Mouse (Mus musculus) stomach, embryonic 14.5 days (tissue): ENCODE measurements around the gene Syt17. TPM values are rescaled to one million over a fixed set of nuclear protein-coding genes. Genes with fewer than 3 reads are reported as not detected.

Source experiments
- ATAC-seq: fragments of 200-750 bp; cut with Nextera tagmentation; 2 replicates; pipeline ENCODE4 v1.8.0; 2017; ENCODE audit warnings: low read depth, moderate TSS enrichment; ENCODE audit not compliant: insufficient number of reproducible peaks, insufficient read depth, low FRiP score
- H3K27ac ChIP-seq: fragments of 300-500 bp; sonication (generic); 2 replicates; pipeline ENCODE4 v1.5.1; 2014; ENCODE audit warnings: mild to moderate bottlenecking, low read length, moderate library complexity, mixed read lengths
- H3K27me3 ChIP-seq: fragments of 300-500 bp; sonication (generic); 2 replicates; pipeline ENCODE4 v1.6.1; 2014; ENCODE audit warnings: low read length, control low read depth, mixed read lengths; ENCODE audit not compliant: control insufficient read depth, insufficient read depth
- H3K36me3 ChIP-seq: fragments of 300-500 bp; sonication (generic); 2 replicates; pipeline ENCODE4 v1.6.1; 2014; ENCODE audit warnings: mild to moderate bottlenecking, control low read depth, low read length, moderate library complexity, mixed read lengths; ENCODE audit not compliant: control insufficient read depth, insufficient read depth
- H3K4me1 ChIP-seq: fragments of 300-500 bp; sonication (generic); 2 replicates; pipeline ENCODE4 v1.6.1; 2014; ENCODE audit warnings: low read length, control low read depth, mixed read lengths; ENCODE audit not compliant: control insufficient read depth, insufficient read depth
- H3K4me2 ChIP-seq: fragments of 300-500 bp; sonication (generic); replicated peaks from 2 replicates; pipeline ENCODE4 v1.6.1; 2014; ENCODE audit warnings: low read depth, low read length, control low read depth
- H3K4me3 ChIP-seq: fragments of 300-500 bp; sonication (generic); 2 replicates; pipeline ENCODE4 v1.5.1; 2014; ENCODE audit warnings: low read depth, low read length, control low read depth
- H3K9ac ChIP-seq: fragments of 300-500 bp; sonication (generic); replicated peaks from 2 replicates; pipeline ENCODE4 v1.6.1; 2014; ENCODE audit warnings: low read depth, mild to moderate bottlenecking, control low read depth, low read length, moderate library complexity, mixed read lengths
- H3K9me3 ChIP-seq: fragments of 300-500 bp; sonication (generic); 2 replicates; pipeline ENCODE4 v1.6.1; 2016; ENCODE audit warnings: low read depth, low read length, control low read depth; ENCODE audit not compliant: control insufficient read depth
- WGBS: fragments of 180-500 bp; shearing (Covaris S2); extraction: QIAGEN DNeasy Blood & Tissue Kit; methylation state at CpG from one replicate; pipeline ENCODE4 v1.1.7; 2014; 5-methylcytosine and 5-hydroxymethylcytosine counted together
- polyA plus RNA-seq: library from polyadenylated mRNA; unstranded; fragments of >200 nt; fragmentation: Nextera tagmentation; extraction: Ambion mirVana; gene quantifications from 2 replicates; pipeline ENCODE4 v1.2.1, GENCODE M21; 2014

Gene Syt17
- polyA plus RNA-seq, 1 experiment from 2014 or later = 7.8 TPM

DNA sequence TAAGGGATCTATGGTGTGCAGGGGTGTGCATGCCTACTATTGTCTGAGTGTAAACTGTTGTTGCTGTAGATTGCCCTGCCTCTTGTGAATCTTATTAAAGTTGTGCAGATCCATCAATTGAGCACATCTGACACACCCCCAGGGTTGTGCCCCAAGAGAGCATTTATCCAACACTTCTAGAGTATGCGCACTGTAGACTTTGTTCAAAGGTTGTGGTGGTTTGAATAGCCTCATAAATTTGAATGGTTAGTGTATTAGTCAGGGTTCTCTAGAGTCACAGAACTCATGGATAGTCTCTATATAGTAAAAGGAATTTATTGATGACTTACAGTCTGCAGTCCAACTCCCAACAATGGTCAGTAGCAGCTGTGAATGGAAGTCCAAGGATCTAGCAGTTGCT lies 24.9 kb upstream of the Syt17 start:
- Histone ChIP-seq H3K27ac (no peak overlapping the region), H3K4me3 (no peak overlapping the region), H3K9me3 (peaks cover 4% of the 10 kb centered on the region; the same call in 1 of the 2 replicates), H3K4me1 (0 out of 2 replicates have a peak, but pooled peaks cover 3% of the 10 kb centered on the region), H3K4me2 (no peak overlapping the region), H3K27me3 (no peaks in the 10 kb centered on the region), H3K36me3 (no peaks in the 10 kb centered on the region), H3K9ac (no peak overlapping the region)
- 81% methylated on average over 1 of the region's 1 CpGs for WGBS
- ATAC-seq = no peak

DNA sequence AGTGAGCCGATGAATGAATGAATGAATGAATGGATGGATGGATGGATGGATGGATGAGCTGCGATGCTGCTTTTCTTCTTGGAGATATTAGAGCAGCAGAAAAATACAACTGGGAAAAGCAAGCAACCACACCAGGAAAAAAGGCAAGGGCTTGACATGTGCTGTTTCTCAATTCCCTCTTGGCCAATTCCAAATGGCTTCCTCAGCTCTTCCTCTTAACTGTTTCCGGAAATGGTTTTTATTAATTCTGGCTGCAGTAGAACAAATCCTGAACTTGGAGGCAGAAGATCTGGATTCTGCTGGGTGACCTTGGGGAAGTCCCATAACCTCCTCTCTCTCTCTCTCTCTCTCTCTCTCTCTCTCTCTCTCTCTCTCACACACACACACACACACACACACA lies 20.0 kb upstream of the Syt17 start:
- H3K9me3 ChIP-seq = no peaks in the 10 kb centered on the region
- no peak overlapping the region for H3K9ac ChIP-seq
- 89% methylated on average over 3 of the region's 3 CpGs for WGBS
- H3K4me3 ChIP-seq = no peak overlapping the region
- no peaks in the 10 kb centered on the region for H3K27me3 ChIP-seq
- H3K27ac ChIP-seq = no peak overlapping the region
- no peak for ATAC-seq
- no peaks in the 10 kb centered on the region for H3K36me3 ChIP-seq
- H3K4me1 ChIP-seq = 0 out of 2 replicates have a peak, but pooled peaks cover 6% of the 10 kb centered on the region
- no peak overlapping the region for H3K4me2 ChIP-seq

DNA sequence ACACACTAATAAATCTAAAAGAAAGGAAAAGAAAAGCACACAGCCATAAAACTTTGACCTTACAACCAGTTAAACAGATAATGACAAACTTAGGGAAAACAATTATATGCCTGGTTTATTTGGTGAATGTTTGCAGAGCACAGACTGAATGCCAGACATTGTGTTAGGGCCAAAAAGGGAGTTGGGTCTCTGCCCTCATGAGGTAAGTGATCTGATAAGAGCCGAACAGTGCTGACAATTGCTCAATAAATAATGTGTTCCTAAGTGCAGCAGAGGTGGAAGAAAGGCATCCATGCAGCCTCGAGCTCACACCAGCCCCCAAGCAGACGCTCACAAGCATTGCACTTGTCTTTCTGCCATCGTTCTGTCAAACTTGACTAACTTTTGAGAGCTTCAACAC lies 16.4 kb upstream of the Syt17 start:
- H3K4me3 ChIP-seq = no peak overlapping the region
- H3K36me3 ChIP-seq = no peaks in the 10 kb centered on the region
- 20% methylated on average over 4 of the region's 4 CpGs for WGBS
- no peak overlapping the region for H3K27ac ChIP-seq
- H3K9ac ChIP-seq = no peak overlapping the region
- H3K27me3 ChIP-seq = no peaks in the 10 kb centered on the region
- H3K4me1 ChIP-seq = peaks cover 19% of the 10 kb centered on the region; the same call in 1 of the 2 replicates
- no peak for ATAC-seq
- H3K4me2 ChIP-seq = no peak overlapping the region
- no peaks in the 10 kb centered on the region for H3K9me3 ChIP-seq

DNA sequence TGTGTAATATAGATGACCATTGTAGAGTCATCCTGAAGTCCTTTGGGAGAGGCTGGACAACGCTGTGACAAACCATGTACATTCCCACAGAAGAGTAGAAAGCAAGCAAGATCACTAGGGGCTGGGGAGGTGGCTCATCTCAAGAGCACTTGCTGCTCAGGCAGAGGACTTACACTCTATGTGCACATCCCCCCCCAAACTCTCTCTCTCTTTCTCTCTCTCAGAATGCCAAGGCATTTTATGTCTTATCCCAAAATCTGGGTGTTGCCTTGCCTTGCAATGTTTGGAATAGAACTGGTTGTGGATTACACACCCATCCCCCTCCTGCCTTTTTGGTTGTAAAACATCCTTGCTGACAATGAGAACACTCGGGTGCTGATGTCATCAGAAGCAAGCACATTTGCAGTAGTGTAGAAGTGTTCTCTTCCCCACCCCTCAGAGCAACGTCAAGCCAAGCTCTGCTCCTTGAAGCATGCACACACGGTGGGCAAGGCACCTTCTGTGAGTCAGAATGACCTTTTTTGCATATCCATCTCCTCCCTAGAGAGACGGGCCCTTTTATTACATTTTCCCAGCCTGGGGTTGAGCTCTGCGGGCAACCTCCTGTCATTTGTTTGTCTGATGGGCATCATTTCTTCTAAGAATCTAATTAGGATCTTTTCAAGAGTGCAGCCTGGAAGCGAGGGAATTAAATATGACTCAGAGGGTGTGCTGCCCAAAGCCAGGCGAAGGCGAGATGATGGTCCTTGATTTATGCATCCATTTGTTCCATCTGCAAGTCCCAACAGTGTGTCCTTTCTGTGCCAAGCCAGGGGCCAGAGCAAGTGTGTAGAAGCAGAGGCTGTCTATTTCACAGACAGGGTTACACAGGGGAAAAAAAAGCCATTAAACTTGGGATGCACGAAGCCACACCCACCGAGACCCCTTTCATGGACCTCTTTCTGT lies 15.1 kb upstream of the Syt17 start:
- 49% methylated on average over 11 of the region's 11 CpGs for WGBS

DNA sequence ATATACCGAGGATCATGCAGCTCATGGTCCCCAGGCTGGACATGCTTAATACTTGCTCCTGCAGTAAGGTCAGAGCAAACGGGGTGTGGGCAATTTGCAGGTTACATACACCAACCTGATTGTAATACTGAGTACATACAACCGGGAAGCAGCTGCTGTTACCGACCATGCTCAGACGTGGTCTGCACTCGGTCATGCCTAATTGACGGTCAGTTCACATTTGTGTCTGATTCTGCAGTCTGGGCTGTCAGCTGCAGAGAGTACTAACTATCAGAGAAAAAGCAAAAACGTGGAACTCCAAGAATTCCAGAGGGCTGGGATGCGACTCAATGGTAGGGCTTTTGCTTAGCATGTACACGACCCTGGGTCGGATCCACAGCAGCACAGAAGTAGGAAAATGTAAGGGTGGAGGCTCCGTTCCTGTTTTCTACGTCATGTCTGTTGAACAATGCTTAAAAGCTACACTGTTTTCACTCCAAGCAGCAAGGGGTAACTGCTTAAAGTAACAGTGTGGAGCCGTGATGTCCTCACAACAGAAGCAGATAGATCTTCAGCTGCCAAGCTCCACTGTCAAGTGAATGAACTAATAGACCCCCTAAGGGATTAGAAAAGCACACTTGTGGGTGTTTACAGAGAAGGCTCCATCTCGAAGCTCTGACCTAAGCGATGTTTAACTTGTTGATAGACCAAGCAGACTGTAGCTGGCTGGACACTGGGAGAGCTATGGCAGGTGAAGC lies 13.5 kb upstream of the Syt17 start:
- Histone ChIP-seq H3K27me3 (no peaks in the 10 kb centered on the region), H3K4me1 (peaks cover 17% of the 10 kb centered on the region; the same call in 1 of the 2 replicates), H3K27ac (peak overlapping the region; percentile 10; the same call in 1 of the 2 replicates), H3K9me3 (no peaks in the 10 kb centered on the region), H3K4me2 (no peak overlapping the region), H3K9ac (no peak overlapping the region), H3K4me3 (no peak overlapping the region), H3K36me3 (no peaks in the 10 kb centered on the region)
- no peak for ATAC-seq
- 31% methylated on average over 16 of the region's 16 CpGs for WGBS

More for the DNA sequence above, 15.1 kb upstream of the Syt17 start:
- peaks cover 19% of the 10 kb centered on the region; the same call in 1 of the 2 replicates for H3K4me1 ChIP-seq
- no peaks in the 10 kb centered on the region for H3K27me3 ChIP-seq
- H3K9ac ChIP-seq = no peak overlapping the region
- no peak overlapping the region for H3K27ac ChIP-seq
- H3K4me3 ChIP-seq = no peak overlapping the region
- peak; percentile 30; the same call in 1 of the 2 replicates for ATAC-seq
- no peaks in the 10 kb centered on the region for H3K9me3 ChIP-seq
- H3K4me2 ChIP-seq = no peak overlapping the region
- H3K36me3 ChIP-seq = no peaks in the 10 kb centered on the region

DNA sequence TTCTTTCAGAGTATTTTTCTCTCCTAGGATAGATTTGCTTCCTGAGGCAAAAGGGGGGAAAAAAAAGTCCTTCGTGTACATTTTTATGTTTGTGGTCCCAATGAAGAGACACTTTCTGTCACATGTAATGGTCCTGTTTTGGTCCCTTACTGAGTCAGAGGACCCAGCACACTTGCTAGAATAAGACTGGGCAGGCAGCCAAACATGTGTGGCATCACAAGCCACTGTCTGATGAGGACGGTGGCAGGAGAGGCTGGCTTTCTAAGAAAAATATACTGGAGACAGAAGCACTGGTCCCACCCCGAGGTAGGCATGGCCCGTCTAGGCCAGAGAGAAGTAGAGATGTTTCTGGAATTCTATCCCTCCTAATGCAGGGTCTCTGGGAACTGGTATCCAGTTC lies 5.7 kb upstream of the Syt17 start:
- no peak overlapping the region for H3K27ac ChIP-seq
- no peak overlapping the region for H3K4me3 ChIP-seq
- H3K27me3 ChIP-seq = no peaks in the 10 kb centered on the region
- H3K9ac ChIP-seq = no peak overlapping the region
- WGBS = 71% methylated on average over 4 of the region's 4 CpGs
- no peaks in the 10 kb centered on the region for H3K36me3 ChIP-seq
- no peaks in the 10 kb centered on the region for H3K4me1 ChIP-seq
- H3K4me2 ChIP-seq = no peak overlapping the region
- ATAC-seq = no peak
- no peaks in the 10 kb centered on the region for H3K9me3 ChIP-seq

DNA sequence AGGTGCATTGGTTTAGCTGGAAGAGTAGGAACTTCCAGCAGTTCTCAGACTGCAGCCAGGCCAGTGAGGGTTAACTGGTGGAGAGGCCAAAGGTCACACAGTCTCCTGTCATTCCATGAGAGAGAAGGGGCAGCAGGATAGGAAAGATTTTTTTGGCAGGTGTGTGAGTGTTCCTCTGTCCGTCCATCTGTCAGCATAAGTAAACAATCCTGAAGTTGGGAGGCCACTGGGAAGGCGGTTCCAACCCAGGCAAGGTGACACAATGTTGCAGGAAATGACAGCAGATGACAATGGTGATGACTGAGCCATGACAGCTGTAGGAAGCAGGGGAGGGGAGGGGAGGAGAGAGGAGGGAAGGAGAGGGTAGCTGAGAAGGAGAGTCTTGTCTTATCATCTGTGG lies 4.9 kb upstream of the Syt17 start:
- Histone ChIP-seq H3K9ac (no peak overlapping the region), H3K36me3 (no peaks in the 10 kb centered on the region), H3K27ac (no peak overlapping the region), H3K4me1 (no peaks in the 10 kb centered on the region), H3K4me2 (no peak overlapping the region), H3K9me3 (no peaks in the 10 kb centered on the region), H3K27me3 (no peaks in the 10 kb centered on the region), H3K4me3 (no peak overlapping the region)
- WGBS = 9% methylated on average over 2 of the region's 2 CpGs
- no peak for ATAC-seq

DNA sequence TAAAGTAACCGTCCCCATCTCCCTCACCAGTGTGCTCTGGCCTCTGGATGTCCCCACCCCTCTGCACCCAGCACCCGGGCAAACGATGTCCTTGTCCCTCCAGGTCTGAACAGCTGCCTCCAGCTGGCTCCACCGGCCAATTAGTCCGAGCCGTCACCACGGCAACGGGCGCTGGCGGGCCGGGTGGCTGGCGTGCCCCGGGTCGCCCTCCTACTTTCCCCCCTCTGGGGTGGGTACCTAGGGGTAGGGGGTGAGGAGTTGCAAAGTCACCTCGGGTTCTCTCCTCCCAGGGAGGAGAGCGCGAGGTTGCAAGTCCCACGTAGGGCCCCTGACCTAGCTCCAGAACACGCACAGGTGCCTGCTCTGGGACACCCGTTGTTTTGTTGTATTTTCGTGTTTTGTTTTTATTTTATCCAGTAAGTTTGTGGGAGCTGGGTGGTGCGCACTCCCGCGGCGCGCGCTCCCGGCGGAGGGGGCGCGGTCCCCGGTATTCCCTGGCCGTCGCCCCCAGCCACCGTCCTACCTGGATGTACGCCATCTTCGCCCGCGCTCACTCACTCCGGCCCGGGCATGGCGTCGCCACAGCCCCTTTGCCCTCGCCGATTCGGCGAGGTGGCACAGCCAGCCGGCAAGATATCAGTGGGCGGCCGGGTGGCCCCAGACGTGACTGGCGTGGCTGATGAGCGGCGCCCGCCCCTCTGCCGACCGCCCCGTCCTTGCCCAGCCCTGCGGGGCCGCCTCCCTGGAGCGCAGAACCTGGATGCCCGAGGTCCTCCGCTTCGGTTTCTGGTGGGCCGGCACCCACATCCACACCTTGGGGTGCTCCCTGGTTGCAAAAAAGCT lies 510 bp downstream of the Syt17 start:
- H3K4me3 ChIP-seq = peak overlapping the region; percentile 49
- under 1% methylated on average over 65 of the region's 65 CpGs for WGBS
- H3K9me3 ChIP-seq = no peaks in the 10 kb centered on the region
- H3K36me3 ChIP-seq = no peaks in the 10 kb centered on the region
- ATAC-seq = peak; percentile 38
- peaks cover 3% of the 10 kb centered on the region; the same call in 1 of the 2 replicates for H3K4me1 ChIP-seq
- peak overlapping the region; percentile 14 for H3K9ac ChIP-seq
- H3K27me3 ChIP-seq = no peaks in the 10 kb centered on the region
- no peak overlapping the region for H3K27ac ChIP-seq
- H3K4me2 ChIP-seq = peak overlapping the region; percentile 79
